Mouse (Mus musculus) MEL (cell line): ENCODE data around the gene Zbtb1. TPM values are rescaled to one million over a fixed set of nuclear protein-coding genes. Genes with fewer than 3 reads are reported as not detected.

ENCODE experiments used
- DNase-seq: peaks from one replicate; pipeline ENCODE4 v3.0.0; 2011; ENCODE audit warnings: low read depth, low spot score
- H3K27ac ChIP-seq: 2 replicates; pipeline ENCODE4 v1.5.1; 2012; ENCODE audit warnings: low read depth, mild to moderate bottlenecking, control low read depth, low read length, moderate library complexity; ENCODE audit not compliant: control insufficient read depth
- H3K27me3 ChIP-seq, 2 experiments: fragments of 150-350 bp in 1 of 2; sonication (generic) in 1 of 2; 2 replicates each; pipeline ENCODE4 v1.6.1; 2012; ENCODE audit warnings: low read length in 2 of 2, mild to moderate bottlenecking in 2 of 2, improper control_type of control experiment in 1 of 2, moderate library complexity in 1 of 2; ENCODE audit not compliant: insufficient read depth in 2 of 2, control insufficient read depth in 1 of 2
- H3K36me3 ChIP-seq, 2 experiments: 2 replicates each; pipeline ENCODE4 v1.6.1; 2012 to 2014; ENCODE audit warnings: low read length in 2 of 2, improper control_type of control experiment in 1 of 2, inconsistent platforms in 1 of 2, mild to moderate bottlenecking in 1 of 2; ENCODE audit not compliant: insufficient read depth in 2 of 2, control insufficient read depth in 1 of 2
- H3K4me1 ChIP-seq, 2 experiments: fragments of 150-350 bp in 1 of 2; sonication (generic) in 1 of 2; 2 replicates each; pipeline ENCODE4 v1.6.1; 2012; ENCODE audit warnings: low read length in 2 of 2, improper control_type of control experiment in 1 of 2, mild to moderate bottlenecking in 1 of 2; ENCODE audit not compliant: insufficient read depth in 2 of 2, control insufficient read depth in 1 of 2
- H3K4me3 ChIP-seq, 2 experiments: fragments of 150-350 bp in 1 of 2; sonication (generic) in 1 of 2; 2 replicates each; pipeline ENCODE4 v1.5.1; 2012; ENCODE audit warnings: low read depth in 2 of 2, low read length in 2 of 2, mild to moderate bottlenecking in 2 of 2, moderate library complexity in 2 of 2, control low read depth in 1 of 2, improper control_type of control experiment in 1 of 2; ENCODE audit not compliant: control insufficient read depth in 1 of 2, insufficient read depth in 1 of 2
- H3K79me2 ChIP-seq: 2 replicates; pipeline ENCODE4 v1.6.1; 2012; ENCODE audit warnings: mild to moderate bottlenecking, low read length, moderate library complexity; ENCODE audit not compliant: control insufficient read depth, poor library complexity, insufficient read depth
- H3K9ac ChIP-seq: 2 replicates; pipeline ENCODE4 v1.6.1; 2012; ENCODE audit warnings: low read depth, mild to moderate bottlenecking, control low read depth, low read length, moderate library complexity; ENCODE audit not compliant: control insufficient read depth, poor library complexity, severe bottlenecking
- H3K9me3 ChIP-seq: fragments of 150-350 bp; sonication (generic); replicated peaks from 2 replicates; pipeline ENCODE4 v1.6.1; 2012; ENCODE audit warnings: mild to moderate bottlenecking, low read length, improper control_type of control experiment, moderate library complexity; ENCODE audit not compliant: insufficient read depth
- BHLHE40 ChIP-seq: IDR thresholded peaks from 2 replicates; pipeline ENCODE4 v1.6.1; 2012; ENCODE audit warnings: low read depth, mild to moderate bottlenecking, inconsistent platforms, low read length, improper control_type of control experiment, borderline replicate concordance
- CHD1 ChIP-seq: IDR thresholded peaks from 2 replicates; pipeline ENCODE4 v1.6.1; 2012; ENCODE audit warnings: low read depth, mild to moderate bottlenecking, inconsistent platforms, low read length, improper control_type of control experiment
- CHD2 ChIP-seq: IDR thresholded peaks from 2 replicates; pipeline ENCODE4 v1.6.1; 2011; ENCODE audit warnings: low read length, improper control_type of control experiment
- ELF1 ChIP-seq: IDR thresholded peaks from 2 replicates; pipeline ENCODE4 v1.6.1; 2014; ENCODE audit warnings: low read depth, mild to moderate bottlenecking, inconsistent platforms, low read length, improper control_type of control experiment, moderate library complexity
- EP300 ChIP-seq, 2 experiments: IDR thresholded peaks; 2 replicates each; pipeline ENCODE4 v1.6.1; 2011; ENCODE audit warnings: improper control_type of control experiment in 2 of 2, low read length in 2 of 2, low read depth in 1 of 2, mild to moderate bottlenecking in 1 of 2
- GABPA ChIP-seq: IDR thresholded peaks from 2 replicates; pipeline ENCODE4 v1.6.1; 2012; ENCODE audit warnings: low read depth, mild to moderate bottlenecking, inconsistent platforms, low read length, improper control_type of control experiment, moderate library complexity
- GATA1 ChIP-seq: IDR thresholded peaks from 2 replicates; pipeline ENCODE4 v1.6.1; 2011; ENCODE audit warnings: low read depth, low read length, improper control_type of control experiment
- JUND ChIP-seq: IDR thresholded peaks from 2 replicates; pipeline ENCODE4 v1.6.1; 2011; ENCODE audit warnings: low read depth, mild to moderate bottlenecking, improper control_type of control experiment, low read length
- MAZ ChIP-seq: IDR thresholded peaks from 2 replicates; pipeline ENCODE4 v1.6.1; 2012; ENCODE audit warnings: low read depth, mild to moderate bottlenecking, inconsistent platforms, low read length, improper control_type of control experiment
- MEF2A ChIP-seq: IDR thresholded peaks from 2 replicates; pipeline ENCODE4 v1.6.1; 2014; ENCODE audit warnings: low read depth, mild to moderate bottlenecking, inconsistent platforms, low read length, improper control_type of control experiment; ENCODE audit not compliant: poor library complexity, insufficient replicate concordance, severe bottlenecking; ENCODE audit errors: extremely low read depth
- MYC ChIP-seq: IDR thresholded peaks from 2 replicates; pipeline ENCODE4 v1.6.1; 2011; ENCODE audit warnings: low read depth, mild to moderate bottlenecking, low read length, improper control_type of control experiment, moderate library complexity
- NELFE ChIP-seq: IDR thresholded peaks from 2 replicates; pipeline ENCODE4 v1.6.1; 2011; ENCODE audit warnings: low read depth, low read length, improper control_type of control experiment
- POLR2A ChIP-seq, 2 experiments: IDR thresholded peaks; 2 replicates each; pipeline ENCODE4 v1.6.1; 2011 to 2012; ENCODE audit warnings: low read length in 2 of 2, mild to moderate bottlenecking in 2 of 2, control low read depth in 1 of 2, improper control_type of control experiment in 1 of 2, low read depth in 1 of 2, moderate library complexity in 1 of 2; ENCODE audit not compliant: control insufficient read depth in 1 of 2, insufficient read depth in 1 of 2, poor library complexity in 1 of 2
- RAD21 ChIP-seq: IDR thresholded peaks from 2 replicates; pipeline ENCODE4 v1.6.1; 2011; ENCODE audit warnings: mild to moderate bottlenecking, low read depth, low read length, improper control_type of control experiment
- RCOR1 ChIP-seq: IDR thresholded peaks from 2 replicates; pipeline ENCODE4 v1.6.1; 2012; ENCODE audit warnings: low read depth, mild to moderate bottlenecking, inconsistent platforms, low read length, improper control_type of control experiment
- SIN3A ChIP-seq: IDR thresholded peaks from 2 replicates; pipeline ENCODE4 v1.6.1; 2012; ENCODE audit warnings: low read length, improper control_type of control experiment, inconsistent platforms
- SMC3 ChIP-seq: IDR thresholded peaks from 2 replicates; pipeline ENCODE4 v1.6.1; 2011; ENCODE audit warnings: low read depth, low read length, improper control_type of control experiment
- UBTF ChIP-seq: IDR thresholded peaks from 2 replicates; pipeline ENCODE4 v1.6.1; 2012; ENCODE audit warnings: low read depth, mild to moderate bottlenecking, inconsistent platforms, low read length, improper control_type of control experiment, moderate library complexity, borderline replicate concordance; ENCODE audit not compliant: insufficient read depth
- USF2 ChIP-seq, 2 experiments: IDR thresholded peaks; 2 replicates each; pipeline ENCODE4 v1.6.1; 2011 to 2012; ENCODE audit warnings: improper control_type of control experiment in 2 of 2, low read length in 2 of 2, borderline replicate concordance in 1 of 2, inconsistent platforms in 1 of 2, low read depth in 1 of 2, mild to moderate bottlenecking in 1 of 2; ENCODE audit not compliant: insufficient read depth in 1 of 2
- ZKSCAN1 ChIP-seq: IDR thresholded peaks from 2 replicates; pipeline ENCODE4 v1.6.1; 2012; ENCODE audit warnings: low read depth, mild to moderate bottlenecking, inconsistent platforms, low read length, improper control_type of control experiment, moderate library complexity
- ZMIZ1 ChIP-seq: IDR thresholded peaks from 2 replicates; pipeline ENCODE4 v1.6.1; 2012; ENCODE audit warnings: low read depth, mild to moderate bottlenecking, inconsistent platforms, low read length, improper control_type of control experiment, moderate library complexity
- polyA plus RNA-seq, 2 experiments: library from polyadenylated mRNA; stranded (reverse) in 1 of 2; unstranded in 1 of 2; fragments of >175 nt in 1 of 2; fragments of >200 nt in 1 of 2; gene quantifications; 2 replicates each; pipeline versions ENCODE4 v1.2.1 to v1.2.4; 2012; ENCODE audit warnings: low replicate concordance in 2 of 2, low read depth in 1 of 2; ENCODE audit not compliant: insufficient read length in 2 of 2, insufficient read depth in 1 of 2, missing spikeins in 1 of 2
- total RNA-seq: library from RNA; depleted of rRNA; stranded (reverse); fragments of 300-350 nt; gene quantifications from 2 replicates; pipeline ENCODE4 v1.2.3, GENCODE M21; 2012

The Zbtb1 gene
- total and polyA plus RNA-seq, 3 experiments: 5.1 to 7.0 TPM; not detected in 1

DNA sequence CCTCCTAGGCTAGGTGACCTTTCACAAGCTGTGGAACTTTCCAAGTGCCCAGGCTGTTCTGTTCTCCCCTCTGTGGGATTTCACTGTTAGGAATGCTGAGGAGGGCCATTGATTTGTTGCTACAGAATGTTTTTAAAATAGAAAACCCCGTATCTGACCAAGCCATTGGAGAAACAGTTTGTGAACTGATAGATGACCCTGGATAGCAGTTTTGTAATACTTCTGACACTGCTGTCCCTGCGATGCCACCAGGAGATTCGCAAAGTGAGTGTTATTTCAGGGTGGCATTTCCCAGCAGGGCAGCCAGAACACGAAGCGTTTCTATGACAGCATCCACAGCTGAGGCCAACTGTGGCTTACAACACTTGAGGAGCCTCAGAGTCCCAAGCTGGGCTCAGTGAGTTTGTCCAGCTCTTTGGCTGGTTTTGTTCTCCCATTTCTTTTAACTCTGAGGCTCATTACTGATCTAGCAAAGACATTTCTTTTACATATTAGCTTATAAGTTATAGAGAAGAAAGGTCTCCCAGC lies 60.9 kb downstream of the Zbtb1 start:
- peaks cover 6 to 8% of the 10 kb centered on the region in 2 experiments; a peak in 3 of 4 replicates for H3K27me3 ChIP-seq
- H3K4me1 ChIP-seq: no peaks in the 10 kb centered on the region
- TF ChIP-seq SIN3A (no peak), RAD21 (no peak), UBTF (no peak), POLR2A (IDR thresholded peaks at IDR 0.05; ENCODE audit: control insufficient read depth in 1 of 2, insufficient read depth in 1 of 2, low read depth in 1 of 2, low read length in 2 of 2, poor library complexity in 1 of 2) (no peak)
- no peaks in the 10 kb centered on the region for H3K79me2 ChIP-seq
- no peaks in the 10 kb centered on the region for H3K9me3 ChIP-seq
- H3K36me3 ChIP-seq: no peaks in the 10 kb centered on the region
- H3K27ac ChIP-seq: no peak overlapping the region
- no peak overlapping the region for H3K9ac ChIP-seq
- no peak for DNase-seq
- H3K4me3 ChIP-seq: no peak overlapping the region

DNA sequence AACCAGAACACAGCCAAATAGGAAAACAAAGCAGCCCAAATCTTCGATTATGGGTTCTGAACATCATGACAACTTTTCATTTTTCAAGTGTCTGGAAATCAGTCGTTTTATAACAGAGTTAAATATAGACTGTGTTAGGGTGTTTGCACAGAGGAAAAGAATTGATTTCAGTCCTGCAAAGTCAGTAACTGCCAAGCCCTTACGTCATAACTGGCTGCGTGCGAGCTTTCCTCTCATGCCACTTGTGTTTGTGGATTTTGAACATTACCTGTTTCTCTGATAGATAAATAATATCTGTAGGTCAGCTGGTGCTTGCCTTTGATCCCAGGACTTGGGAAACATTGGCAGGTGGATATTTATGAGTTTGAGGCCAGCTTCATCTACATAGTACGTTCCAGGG lies 61.4 kb downstream of the Zbtb1 start:
- no peaks in the 10 kb centered on the region for H3K36me3 ChIP-seq
- no peaks in the 10 kb centered on the region for H3K9me3 ChIP-seq
- no peaks in the 10 kb centered on the region for H3K4me1 ChIP-seq
- H3K79me2 ChIP-seq: no peaks in the 10 kb centered on the region
- H3K27ac ChIP-seq: no peak overlapping the region
- TF ChIP-seq ELF1 (no peak), CHD2 (no peak), GATA1 (no peak), GABPA (no peak), CHD1 (no peak), ZKSCAN1 (no peak), USF2 (IDR thresholded peaks at IDR 0.05; ENCODE audit: borderline replicate concordance in 1 of 2, insufficient read depth in 1 of 2, low read depth in 1 of 2, low read length in 2 of 2) (no peak), NELFE (no peak), POLR2A (IDR thresholded peaks at IDR 0.05; ENCODE audit: control insufficient read depth in 1 of 2, insufficient read depth in 1 of 2, low read depth in 1 of 2, low read length in 2 of 2, poor library complexity in 1 of 2) (no peak), RCOR1 (no peak), MAZ (no peak), ZMIZ1 (no peak), MEF2A (no peak), MYC (no peak), SIN3A (no peak), EP300 (IDR thresholded peaks at IDR 0.05; ENCODE audit: low read depth in 1 of 2, low read length in 2 of 2) (no peak), SMC3 (no peak), BHLHE40 (no peak), JUND (no peak)
- no peak overlapping the region for H3K9ac ChIP-seq
- no peak for DNase-seq
- no peak overlapping the region for H3K4me3 ChIP-seq
- peaks cover 6 to 8% of the 10 kb centered on the region in 2 experiments; a peak in 3 of 4 replicates for H3K27me3 ChIP-seq
